13 mouse cellular contexts compared by ENCODE assay signal in the genomic region with DNA sequence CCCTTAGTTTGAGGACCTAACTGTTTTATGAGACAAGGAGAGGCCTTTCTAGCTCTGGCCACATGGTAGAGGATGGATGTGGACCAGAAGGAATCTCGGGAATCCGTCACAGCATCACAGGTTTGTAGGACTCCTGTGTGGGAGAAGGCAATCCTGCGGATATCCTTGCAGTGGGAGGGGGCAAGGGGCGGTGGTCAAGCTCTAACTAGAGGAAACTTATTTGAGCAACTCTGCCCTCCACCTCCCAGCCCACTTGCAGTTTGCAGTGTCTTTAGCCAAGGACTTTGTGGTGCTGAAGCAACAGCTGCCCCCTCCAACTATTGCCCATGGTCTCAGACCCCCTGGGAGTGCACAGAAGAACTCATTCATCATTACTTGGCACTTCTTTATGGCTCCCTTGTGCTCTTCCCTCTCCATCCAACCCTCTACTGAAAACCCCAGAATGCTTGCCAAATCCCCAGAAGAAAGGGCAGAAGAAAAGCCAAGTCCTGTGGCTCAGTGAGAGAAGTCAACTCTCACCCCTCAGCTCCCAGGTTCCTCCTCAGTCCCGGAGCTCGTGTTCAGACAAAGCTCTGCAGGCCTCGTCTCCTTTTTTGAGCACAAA.
DNase-seq lines count a peak whose midpoint lies in the region; ATAC-seq and TF ChIP-seq lines count a peak whose summit lies in the region.
"Had no signal": no experiment of that assay in that cellular context is flagged by ENCODE, and none has a peak within 500 bp of the region (broad histone marks: within the 10 kb centered on the region; RNA-seq: fewer than 3 reads in every experiment).

No protein-coding gene starts in this region.

- H3K9ac ChIP-seq in midbrain, embryonic 11.5 days (ENCODE audit: low read length) = no peak overlapping the region
- H3K9ac ChIP-seq: limb, embryonic 12.5 days had no signal

- TF ChIP-seq CTCF in brain, embryonic 14.5 days (IDR thresholded peaks at IDR 0.05; ENCODE audit: borderline replicate concordance, extremely low read depth, insufficient read depth, insufficient read length) = no peak

- H3K4me2 ChIP-seq in midbrain, embryonic 11.5 days = no peak overlapping the region
- H3K4me2 ChIP-seq: limb, embryonic 12.5 days had no signal

- no peak for ATAC-seq in midbrain, embryonic 11.5 days (ENCODE audit: low FRiP score)
- ATAC-seq: lung, postnatal 0 days; Patski had no signal

- peak overlapping the region; percentile 81 for H3K27ac ChIP-seq in hindbrain, embryonic 10.5 days
- H3K27ac ChIP-seq in midbrain, embryonic 11.5 days (ENCODE audit: low read depth, low read length) = 0 out of 2 replicates have a peak overlapping the region, but pooled peaks have one; percentile 10
- H3K27ac ChIP-seq: heart, adult 2 months; limb, embryonic 12.5 days had no signal

- no peak for TF ChIP-seq POLR2A in brain, embryonic 14.5 days (IDR thresholded peaks at IDR 0.05; ENCODE audit: borderline replicate concordance, extremely low read depth, insufficient read depth, insufficient read length, poor library complexity, severe bottlenecking)

- H3K4me1 ChIP-seq in hindbrain, embryonic 10.5 days (replicated peaks) = peaks cover 41% of the 10 kb centered on the region
- H3K4me1 ChIP-seq in midbrain, embryonic 11.5 days (ENCODE audit: control insufficient read depth, insufficient read depth, low read length) = peaks cover 25% of the 10 kb centered on the region

- H3K36me3 ChIP-seq in hindbrain, embryonic 10.5 days = no peaks in the 10 kb centered on the region
- no peaks in the 10 kb centered on the region for H3K36me3 ChIP-seq in midbrain, embryonic 11.5 days (ENCODE audit: control insufficient read depth, insufficient read depth, low read length)
- H3K36me3 ChIP-seq: limb, embryonic 12.5 days had no signal

- peak; percentile 38 for DNase-seq in cerebellum, adult 9-10 months
- DNase-seq in cerebellum, postnatal 36 days = no peak
- peak; percentile 85 for DNase-seq in brain, embryonic 14.5 days (ENCODE audit: low read depth)
- DNase-seq in hindbrain, embryonic 10.5 days (ENCODE audit: low spot score) = no peak
- DNase-seq in midbrain, embryonic 11.5 days (ENCODE audit: low spot score, missing footprints) = no peak
- no peak for DNase-seq in embryo, embryonic 11 days
- no peak for DNase-seq in spleen, postnatal 36 days (ENCODE audit: low spot score in 2 of 2)
- DNase-seq in kidney, adult 18-20 months = no peak
- DNase-seq: B cell, adult 2 months; heart, adult 2 months had no signal

- H3K4me3 ChIP-seq in hindbrain, embryonic 10.5 days = no peak overlapping the region
- no peak overlapping the region for H3K4me3 ChIP-seq in midbrain, embryonic 11.5 days (ENCODE audit: low read depth, low read length)
- H3K4me3 ChIP-seq: heart, adult 2 months; limb, embryonic 12.5 days had no signal

- 67% methylated on average over 7 of the region's 7 CpGs for WGBS in hindbrain, embryonic 10.5 days
- 73% methylated on average over 7 of the region's 7 CpGs for WGBS in midbrain, embryonic 11.5 days

- H3K27me3 ChIP-seq in hindbrain, embryonic 10.5 days (ENCODE audit: insufficient read depth, poor library complexity, severe bottlenecking) = no peaks in the 10 kb centered on the region
- no peaks in the 10 kb centered on the region for H3K27me3 ChIP-seq in midbrain, embryonic 11.5 days (ENCODE audit: control insufficient read depth, insufficient read depth, low read length)
- H3K27me3 ChIP-seq: limb, embryonic 12.5 days had no signal

- H3K9me3 ChIP-seq in hindbrain, embryonic 10.5 days = no peaks in the 10 kb centered on the region
- no peaks in the 10 kb centered on the region for H3K9me3 ChIP-seq in midbrain, embryonic 11.5 days (ENCODE audit: control insufficient read depth, low read length)
- H3K9me3 ChIP-seq: limb, embryonic 12.5 days had no signal

Comparison
In these comparisons a context has a peak if more than half of its experiments do, and no peak if none do; other contexts are left out.
1. DNase-seq: peak in cerebellum, adult 9-10 months (single experiment) and brain, embryonic 14.5 days (single experiment); none in cerebellum, postnatal 36 days (0 of 2), hindbrain, embryonic 10.5 days (single experiment), midbrain, embryonic 11.5 days (single experiment), embryo, embryonic 11 days (single experiment), spleen, postnatal 36 days (0 of 2) and kidney, adult 18-20 months (single experiment).